Mouse (Mus musculus): Measurements from ENCODE around the gene Chchd6. TPM values are rescaled to one million over a fixed set of nuclear protein-coding genes. Genes with fewer than 3 reads are reported as not detected.

The Chchd6 gene
- polyA plus RNA-seq, 1 experiment from 2014 or later: 174 TPM

Other genes starting within 250 kb of the Chchd6 start
- 34.8 and 36.4 TPM in 2 replicates for gene Plxna1, start 233.0 kb downstream of the Chchd6 start, polyA plus RNA-seq (2015; fragmentation: Nextera tagmentation; extraction: Ambion mirVana)
- 11.6 and 12.7 TPM in 2 replicates for gene Txnrd3, start 48.3 kb upstream of the Chchd6 start, polyA plus RNA-seq (2015; fragmentation: Nextera tagmentation; extraction: Ambion mirVana)
- not detected in 2 replicates for gene Vmn1r40, start 111.9 kb upstream of the Chchd6 start, polyA plus RNA-seq (2015; fragmentation: Nextera tagmentation; extraction: Ambion mirVana)
- not detected in 2 replicates for gene Vmn1r41, start 145.1 kb upstream of the Chchd6 start, polyA plus RNA-seq (2015; fragmentation: Nextera tagmentation; extraction: Ambion mirVana)